Mouse (Mus musculus): ENCODE results near the gene Capn12. TPM values are rescaled to one million over a fixed set of nuclear protein-coding genes. Genes with fewer than 3 reads are reported as not detected.

Gene Capn12
- total and polyA plus RNA-seq, 2 experiments from 2014 or later = 0.53 TPM; not detected in 1

- Histone ChIP-seq H3K36me3 (ENCODE audit: insufficient read depth, low read length) (no peaks in the 10 kb centered on the region), H3K4me2 (ENCODE audit: low read depth, low read length) (no peak overlapping the region), H3K27ac (no peak overlapping the region), H3K9me3 (ENCODE audit: low read length) (no peaks in the 10 kb centered on the region), H3K27me3 (ENCODE audit: insufficient read depth, low read length) (no peaks in the 10 kb centered on the region), H3K9ac (replicated peaks; ENCODE audit: low read length) (no peak overlapping the region), H3K4me1 (ENCODE audit: insufficient read depth, low read length) (no peaks in the 10 kb centered on the region), H3K4me3 (ENCODE audit: low read length) (no peak overlapping the region)
- no peak for TF ChIP-seq CTCF (IDR thresholded peaks at IDR 0.05; ENCODE audit: low read depth)
- 95% methylated on average over 7 of the region's 7 CpGs for WGBS
- ATAC-seq = no peak
- DNase-seq (ENCODE audit: low spot score) = no peak
These were observed 49.9 kb downstream of the Capn12 start for GRCm38 (mm10) chr7:28931032-28931694.

DNA sequence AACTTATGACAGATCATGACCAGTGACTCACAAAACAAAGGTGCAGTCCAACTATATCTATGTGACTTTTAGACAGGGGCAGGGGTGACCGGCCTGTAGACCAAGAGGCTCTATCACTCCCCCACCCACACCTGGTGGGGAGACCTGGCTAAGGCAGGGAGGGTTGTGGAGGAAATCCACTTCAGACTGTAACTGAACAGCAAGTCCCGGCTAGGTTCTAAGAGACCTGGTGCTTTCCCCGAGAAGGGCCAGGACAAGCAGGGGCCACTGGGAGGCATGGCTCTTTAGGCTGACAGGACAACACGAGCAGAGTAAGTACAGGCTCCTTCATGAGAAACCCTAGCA lies 50.4 kb downstream of the Capn12 start:
- Histone ChIP-seq H3K4me3 (ENCODE audit: low read length) (no peak overlapping the region), H3K4me1 (ENCODE audit: insufficient read depth, low read length) (no peaks in the 10 kb centered on the region), H3K27ac (no peak overlapping the region), H3K27me3 (ENCODE audit: insufficient read depth, low read length) (no peaks in the 10 kb centered on the region), H3K36me3 (ENCODE audit: insufficient read depth, low read length) (no peaks in the 10 kb centered on the region), H3K9me3 (ENCODE audit: low read length) (no peaks in the 10 kb centered on the region), H3K9ac (replicated peaks; ENCODE audit: low read length) (no peak overlapping the region), H3K4me2 (ENCODE audit: low read depth, low read length) (no peak overlapping the region)
- no peak for TF ChIP-seq CTCF (IDR thresholded peaks at IDR 0.05; ENCODE audit: low read depth)
- 92% methylated on average over 4 of the region's 4 CpGs for WGBS
- no peak for ATAC-seq
- no peak for DNase-seq (ENCODE audit: low spot score)

DNA sequence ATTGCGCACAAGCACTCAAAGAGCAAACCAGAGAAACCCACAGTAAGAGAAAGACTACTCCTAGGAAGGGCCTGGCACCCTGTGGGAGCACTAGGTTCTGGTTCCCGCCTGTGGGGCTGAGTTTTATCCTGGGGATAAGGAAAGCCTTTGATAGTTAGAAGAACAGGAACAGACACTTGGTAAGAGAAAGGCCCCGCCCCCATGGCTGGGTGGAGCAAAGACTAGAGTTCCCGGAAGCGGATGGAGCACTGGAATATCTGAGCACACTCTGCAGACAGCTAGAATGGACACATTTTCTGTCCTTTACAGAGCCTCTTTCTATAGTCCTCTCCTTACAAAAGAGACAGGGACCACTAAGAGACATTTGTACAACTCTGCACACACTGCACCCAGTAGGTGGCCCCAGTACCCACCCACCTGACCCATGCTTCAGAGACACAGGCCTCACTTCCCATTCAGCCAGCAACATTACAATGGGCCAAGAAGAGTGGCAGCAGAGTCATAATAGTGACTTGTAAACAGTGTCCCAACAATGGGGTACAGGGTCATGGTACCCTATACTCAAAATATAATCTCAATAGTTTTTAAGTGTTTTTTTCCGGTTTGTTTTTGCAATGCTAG lies 51.3 kb downstream of the Capn12 start:
- no peak for TF ChIP-seq CTCF (IDR thresholded peaks at IDR 0.05; ENCODE audit: low read depth)
- Histone ChIP-seq H3K27me3 (ENCODE audit: insufficient read depth, low read length) (no peaks in the 10 kb centered on the region), H3K4me1 (ENCODE audit: insufficient read depth, low read length) (no peaks in the 10 kb centered on the region), H3K4me3 (ENCODE audit: low read length) (no peak overlapping the region), H3K9ac (replicated peaks; ENCODE audit: low read length) (no peak overlapping the region), H3K9me3 (ENCODE audit: low read length) (no peaks in the 10 kb centered on the region), H3K4me2 (ENCODE audit: low read depth, low read length) (no peak overlapping the region), H3K27ac (no peak overlapping the region), H3K36me3 (ENCODE audit: insufficient read depth, low read length) (no peaks in the 10 kb centered on the region)
- WGBS = 83% methylated on average over 6 of the region's 6 CpGs
- no peak for ATAC-seq
- DNase-seq (ENCODE audit: low spot score) = no peak

DNA sequence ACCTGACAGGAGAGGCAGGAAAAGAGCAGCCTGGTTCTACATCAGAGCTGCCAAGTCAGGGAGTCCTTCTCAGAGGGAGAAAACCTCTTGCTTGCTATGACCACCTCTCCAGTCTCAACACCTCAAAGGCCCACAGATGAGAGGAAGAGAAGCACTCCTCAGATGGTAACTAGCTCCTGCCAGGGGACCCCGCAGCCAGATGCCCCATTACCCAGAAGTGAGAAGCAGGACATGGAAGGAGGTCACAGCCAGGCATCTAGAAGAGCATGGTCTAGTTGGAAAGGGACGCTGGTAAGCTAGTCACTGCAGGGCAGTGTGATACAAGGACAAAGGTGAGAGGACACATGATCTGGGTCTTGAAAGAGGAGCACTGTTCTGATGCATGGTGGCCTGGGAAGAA lies 52.6 kb downstream of the Capn12 start:
- Histone ChIP-seq H3K4me1 (ENCODE audit: insufficient read depth, low read length) (no peaks in the 10 kb centered on the region), H3K9ac (replicated peaks; ENCODE audit: low read length) (no peak overlapping the region), H3K4me3 (ENCODE audit: low read length) (no peak overlapping the region), H3K9me3 (ENCODE audit: low read length) (no peaks in the 10 kb centered on the region), H3K36me3 (ENCODE audit: insufficient read depth, low read length) (no peaks in the 10 kb centered on the region), H3K4me2 (ENCODE audit: low read depth, low read length) (no peak overlapping the region), H3K27ac (no peak overlapping the region), H3K27me3 (ENCODE audit: insufficient read depth, low read length) (no peaks in the 10 kb centered on the region)
- TF ChIP-seq CTCF (IDR thresholded peaks at IDR 0.05; ENCODE audit: low read depth) = no peak
- DNase-seq (ENCODE audit: low spot score) (no peak), ATAC-seq (no peak)
- WGBS = 90% methylated on average over 2 of the region's 2 CpGs

GRCm38 (mm10) chr7:28936787-28937186 lies 55.6 kb downstream of the Capn12 start:
- H3K27ac ChIP-seq = peak overlapping the region; percentile 20; the same call in 1 of the 2 replicates
- H3K9me3 ChIP-seq (ENCODE audit: low read length) = no peaks in the 10 kb centered on the region
- 0 out of 2 replicates have a peak overlapping the region, but pooled peaks have one; percentile 1 for H3K9ac ChIP-seq (replicated peaks; ENCODE audit: low read length)
- no peaks in the 10 kb centered on the region for H3K4me1 ChIP-seq (ENCODE audit: insufficient read depth, low read length)
- TF ChIP-seq CTCF (IDR thresholded peaks at IDR 0.05; ENCODE audit: low read depth) = no peak
- no peak overlapping the region for H3K4me3 ChIP-seq (ENCODE audit: low read length)
- no peak for DNase-seq (ENCODE audit: low spot score)
- H3K36me3 ChIP-seq (ENCODE audit: insufficient read depth, low read length) = no peaks in the 10 kb centered on the region
- no peaks in the 10 kb centered on the region for H3K27me3 ChIP-seq (ENCODE audit: insufficient read depth, low read length)
- WGBS = 57% methylated on average over 4 of the region's 4 CpGs
- no peak for ATAC-seq
- no peak overlapping the region for H3K4me2 ChIP-seq (ENCODE audit: low read depth, low read length)

- 54% methylated on average over 4 of the region's 4 CpGs for WGBS
- Histone ChIP-seq H3K4me2 (ENCODE audit: low read depth, low read length) (no peak overlapping the region), H3K9ac (replicated peaks; ENCODE audit: low read length) (no peak overlapping the region), H3K4me1 (ENCODE audit: insufficient read depth, low read length) (no peaks in the 10 kb centered on the region), H3K9me3 (ENCODE audit: low read length) (no peaks in the 10 kb centered on the region), H3K36me3 (ENCODE audit: insufficient read depth, low read length) (no peaks in the 10 kb centered on the region), H3K27ac (peak overlapping the region; percentile 17; the same call in 1 of the 2 replicates), H3K4me3 (ENCODE audit: low read length) (no peak overlapping the region), H3K27me3 (ENCODE audit: insufficient read depth, low read length) (no peaks in the 10 kb centered on the region)
- ATAC-seq (peak; percentile 86), DNase-seq (ENCODE audit: low spot score) (peak; percentile 38)
- no peak for TF ChIP-seq CTCF (IDR thresholded peaks at IDR 0.05; ENCODE audit: low read depth)
These were observed 57.4 kb downstream of the Capn12 start for GRCm38 (mm10) chr7:28938654-28939053.

Measured in hindbrain, postnatal 0 days (tissue).